Mouse (Mus musculus): Measurements from ENCODE around the gene Prl3d2.
"Not testable (repeated sequence)": the region's sequence is repeated elsewhere in the genome, so short reads cannot be mapped to it uniquely, and the experiment has no call there.

Gene Prl3d2

DNA sequence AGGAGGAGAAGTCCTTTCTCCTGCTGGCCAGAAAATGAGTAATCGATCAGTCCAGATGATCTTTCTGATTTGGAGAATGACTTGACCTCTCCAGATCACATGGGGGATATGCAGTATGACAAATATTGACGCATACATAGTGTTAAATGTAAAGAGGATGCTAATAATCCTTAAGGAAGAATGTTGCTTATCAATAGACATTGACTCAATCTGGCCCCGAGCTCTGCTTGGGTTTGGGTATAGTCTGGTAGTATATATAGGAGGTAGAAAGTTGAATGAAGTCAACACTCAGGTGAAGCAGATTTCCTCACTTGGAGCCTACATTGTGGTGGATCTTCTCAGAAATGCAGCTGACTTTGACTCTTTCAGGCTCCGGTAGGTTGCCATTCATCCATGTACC lies at the start of gene Prl3d2:
Gene Prl3d2 (plus strand): TSS at position 301 of the 400 bp plus-strand sequence.
- not testable (repeated sequence) for DNase-seq (ENCODE audit: low spot score in 2 of 2)

DNA sequence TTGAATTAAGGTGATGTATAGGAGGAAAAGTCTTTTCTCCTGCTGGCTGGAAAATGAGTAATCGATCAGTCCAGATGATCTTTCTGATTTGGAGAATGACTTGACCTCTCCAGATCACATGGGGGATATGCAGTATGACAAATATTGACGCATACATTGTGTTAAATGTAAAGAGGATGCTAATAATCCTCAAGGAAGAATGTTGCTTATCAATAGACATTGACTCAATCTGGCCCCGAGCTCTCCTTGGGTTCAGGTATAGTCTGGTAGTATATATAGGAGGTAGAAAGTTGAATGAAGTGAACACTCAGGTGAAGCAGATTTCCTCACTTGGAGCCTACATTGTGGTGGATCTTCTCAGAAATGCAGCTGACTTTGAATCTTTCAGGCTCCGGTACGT lies 27.6 kb upstream of the Prl3d2 start, which contains the start of gene Prl3d1:
Gene Prl3d1 (plus strand): TSS at position 301 of the 400 bp plus-strand sequence.
- DNase-seq (ENCODE audit: low spot score in 2 of 2), result not testable (repeated sequence)

DNA sequence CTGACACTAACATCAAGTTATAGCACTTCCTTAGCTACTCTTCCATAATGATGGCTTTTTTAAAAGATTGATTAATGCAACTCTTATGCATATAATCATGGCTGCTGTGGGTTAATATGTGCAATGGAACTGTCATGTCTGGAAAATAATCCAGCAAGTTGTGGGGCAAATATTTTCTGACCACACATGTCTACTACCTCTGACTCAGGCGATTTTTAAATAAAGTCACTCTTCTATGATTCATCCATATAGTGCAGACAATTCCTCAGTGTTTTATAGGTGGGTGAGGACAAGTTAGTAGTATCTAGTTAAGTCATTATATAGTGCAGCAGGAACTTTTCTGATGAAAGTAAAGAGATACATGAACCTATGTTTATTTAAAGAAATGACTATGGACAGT lies 26.8 kb downstream of the Prl3d2 start:
- DNase-seq (ENCODE audit: low spot score in 2 of 2), result no peak

DNA sequence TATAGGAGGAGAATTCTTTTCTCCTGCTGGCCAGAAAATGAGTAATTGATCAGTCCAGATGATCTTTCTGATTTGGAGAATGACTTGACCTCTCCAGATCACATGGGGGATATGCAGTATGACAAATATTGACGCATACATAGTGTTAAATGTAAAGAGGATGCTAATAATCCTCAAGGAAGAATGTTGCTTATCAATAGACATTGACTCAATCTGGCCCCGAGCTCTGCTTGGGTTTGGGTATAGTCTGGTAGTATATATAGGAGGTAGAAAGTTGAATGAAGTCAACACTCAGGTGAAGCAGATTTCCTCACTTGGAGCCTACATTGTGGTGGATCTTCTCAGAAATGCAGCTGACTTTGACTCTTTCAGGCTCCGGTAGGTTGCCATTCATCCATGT lies 35.0 kb downstream of the Prl3d2 start, which contains the start of gene Prl3d3:
Gene Prl3d3 (plus strand): TSS at position 301 of the 400 bp plus-strand sequence.
- not testable (repeated sequence) for DNase-seq (ENCODE audit: low spot score in 2 of 2)
